Mouse (Mus musculus): ENCODE data around the gene Rph3al. TPM values are rescaled to one million over a fixed set of nuclear protein-coding genes. Genes with fewer than 3 reads are reported as not detected.

Gene Rph3al
- total RNA-seq (2022): 10 to 100 TPM in 1 of 4 experiments, 1 to 10 TPM in 3; 6.8 to 13.9 (median 7.5) TPM

GRCm38 (mm10) chr11:75938379-75938906 lies at the start of gene Rph3al:
TSS of gene Rph3al (minus strand) at chr11:75938429.
- peak; percentile 72 for DNase-seq (ENCODE audit: low spot score)

DNA sequence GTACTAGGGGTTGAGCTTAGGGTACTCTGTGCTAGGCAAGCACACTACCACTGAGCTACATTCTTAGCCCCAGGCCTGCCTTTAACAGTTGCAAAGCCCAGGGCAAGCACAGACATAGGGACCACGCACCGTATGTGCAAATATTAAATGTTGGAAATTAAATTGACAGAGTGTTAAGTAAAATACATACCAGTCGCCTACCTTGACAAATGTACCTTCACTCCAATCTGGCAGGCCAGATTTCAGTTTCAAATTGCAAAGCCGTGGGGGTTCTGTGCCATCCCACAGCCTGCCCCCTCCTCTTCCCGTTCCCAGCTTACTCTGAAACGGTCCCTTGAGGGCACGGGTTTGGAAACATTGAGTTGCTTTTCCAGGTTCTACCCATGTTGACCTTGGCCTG lies 47.7 kb upstream of the Rph3al start:
- DNase-seq (ENCODE audit: low spot score): no peak

DNA sequence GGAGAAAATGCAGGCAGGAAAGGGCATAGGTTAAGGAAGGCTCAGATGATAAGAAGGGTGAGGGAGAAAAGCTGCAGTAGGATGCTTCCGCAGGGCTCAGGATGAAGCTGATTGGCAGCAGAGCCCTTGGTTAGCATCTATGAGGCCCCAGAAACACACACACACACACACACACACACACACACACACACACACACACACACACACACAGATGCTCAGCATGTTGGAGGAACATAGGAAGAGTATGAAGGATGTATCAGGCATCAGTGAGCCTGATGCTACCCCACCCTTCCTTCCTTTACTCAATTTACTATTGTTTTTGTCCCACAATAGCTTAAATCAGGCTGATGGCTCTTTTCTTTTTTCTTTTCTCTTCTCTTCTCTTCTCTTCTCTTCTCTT lies 46.4 kb upstream of the Rph3al start:
- no peak for DNase-seq (ENCODE audit: low spot score)

DNA sequence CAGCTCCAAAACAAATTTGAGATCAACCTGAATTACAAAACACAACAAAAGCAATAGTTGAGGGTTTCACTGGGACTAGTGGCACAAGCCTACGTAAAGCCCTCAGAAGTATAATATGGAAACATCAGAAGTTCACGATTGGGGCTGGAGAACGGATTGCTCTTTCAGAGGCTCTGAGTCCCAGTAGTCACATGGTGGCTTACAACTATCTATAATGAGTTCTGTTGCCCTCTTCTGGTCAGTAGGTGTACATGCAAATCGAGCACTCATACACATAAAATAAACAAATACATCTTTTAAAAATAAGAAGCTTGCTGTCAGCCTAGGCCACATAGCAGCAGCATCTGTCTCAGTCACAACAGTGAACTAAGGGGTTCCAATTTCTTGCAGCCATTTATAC lies 45.0 kb upstream of the Rph3al start:
- no peak for DNase-seq (ENCODE audit: low spot score)

GRCm38 (mm10) chr11:75980413-75980812 lies 42.2 kb upstream of the Rph3al start:
- no peak for DNase-seq (ENCODE audit: low spot score)

GRCm38 (mm10) chr11:75978051-75978450 lies 39.8 kb upstream of the Rph3al start:
- no peak for DNase-seq (ENCODE audit: low spot score)

DNA sequence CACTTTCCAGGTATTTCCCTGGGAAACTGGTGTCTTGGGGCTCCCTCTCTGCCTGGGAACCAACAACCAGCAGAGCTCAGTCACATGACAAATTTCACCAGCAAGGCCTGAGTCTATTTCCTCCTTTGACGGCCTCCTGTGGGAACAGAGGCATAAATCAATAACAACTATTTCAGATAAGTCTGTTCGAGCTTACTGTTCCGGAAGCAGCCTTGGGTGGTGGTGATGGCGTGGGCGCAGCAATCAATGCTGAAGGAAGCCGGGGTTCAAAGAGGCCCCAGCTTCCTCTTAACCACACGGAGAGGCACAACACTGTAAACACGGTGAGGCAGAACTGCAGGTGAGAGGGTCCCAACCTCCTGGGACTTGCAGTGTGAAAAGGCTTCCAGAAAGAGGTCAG lies 38.5 kb upstream of the Rph3al start:
- no peak for DNase-seq (ENCODE audit: low spot score)

DNA sequence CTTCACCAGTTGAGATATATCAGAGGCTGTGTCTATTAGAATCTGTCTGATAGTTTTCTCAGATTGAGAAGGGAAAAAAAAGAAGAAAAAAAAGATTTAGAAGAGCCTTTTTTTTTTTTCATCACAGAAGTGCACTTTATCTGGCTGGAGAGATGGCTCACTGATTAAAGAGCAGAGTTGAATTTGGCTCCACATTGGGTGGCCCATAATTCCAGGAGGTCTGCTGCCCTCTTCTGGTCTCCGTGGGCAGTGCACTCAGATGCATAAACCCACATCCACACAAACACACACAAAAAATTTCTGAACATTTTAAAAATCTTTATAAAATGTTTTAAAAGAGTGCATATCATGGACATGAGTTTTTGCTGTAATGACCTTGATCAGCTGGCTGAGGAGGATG lies 35.8 kb upstream of the Rph3al start:
- DNase-seq (ENCODE audit: low spot score): no peak

DNA sequence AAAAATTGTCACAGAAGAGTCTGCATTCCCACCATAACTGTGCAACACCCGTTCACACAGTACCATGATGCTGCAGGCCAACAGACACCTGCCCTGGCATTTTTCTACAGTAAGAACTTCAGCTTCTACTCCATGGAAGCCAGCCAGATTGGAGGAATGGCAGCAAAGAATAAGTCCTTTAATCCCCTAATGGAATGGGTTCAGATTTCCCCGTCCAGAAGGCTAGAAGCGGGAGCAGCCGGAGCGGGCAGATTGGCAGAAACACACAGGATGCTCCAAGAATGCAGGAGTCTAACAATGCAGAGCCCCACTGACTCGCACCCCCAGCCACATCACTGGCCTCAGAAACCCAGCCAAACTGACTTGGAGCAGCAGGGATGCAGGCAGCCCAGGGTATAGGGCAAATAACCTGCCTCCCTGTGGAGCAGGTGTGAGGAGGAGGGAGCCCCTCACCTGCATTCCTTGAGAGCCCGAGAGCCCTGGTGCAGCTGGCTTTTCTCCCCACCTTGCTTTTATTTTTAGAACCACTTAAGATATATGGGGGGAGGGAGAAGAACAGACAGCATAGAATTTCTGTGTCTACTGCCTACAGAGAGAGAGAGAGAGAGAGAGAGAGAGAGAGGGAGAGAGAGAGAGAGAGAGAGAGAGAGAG lies 34.8 kb upstream of the Rph3al start:
- no peak for DNase-seq (ENCODE audit: low spot score)

GRCm38 (mm10) chr11:75972188-75972587 lies 34.0 kb upstream of the Rph3al start:
- no peak for DNase-seq (ENCODE audit: low spot score)

DNA sequence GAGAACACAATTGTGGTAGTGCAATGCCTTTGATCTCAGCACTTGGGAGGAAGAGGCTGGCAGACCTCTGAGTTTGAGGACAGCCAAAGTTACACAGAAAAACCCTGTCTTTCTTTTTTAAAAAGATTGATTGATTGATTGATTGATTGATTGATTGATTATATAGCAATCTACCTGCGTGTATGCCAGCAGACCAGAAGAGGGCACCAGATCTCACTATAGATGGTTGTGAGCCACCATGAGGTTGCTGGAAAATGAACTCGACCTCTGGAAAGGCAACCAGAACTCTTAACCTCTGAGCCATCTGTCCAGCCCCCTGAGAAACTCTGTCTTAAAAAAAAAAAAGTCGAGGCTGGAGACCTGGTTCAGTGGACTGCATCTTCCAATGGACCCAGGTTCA lies 32.4 kb upstream of the Rph3al start:
- DNase-seq (ENCODE audit: low spot score): no peak

DNA sequence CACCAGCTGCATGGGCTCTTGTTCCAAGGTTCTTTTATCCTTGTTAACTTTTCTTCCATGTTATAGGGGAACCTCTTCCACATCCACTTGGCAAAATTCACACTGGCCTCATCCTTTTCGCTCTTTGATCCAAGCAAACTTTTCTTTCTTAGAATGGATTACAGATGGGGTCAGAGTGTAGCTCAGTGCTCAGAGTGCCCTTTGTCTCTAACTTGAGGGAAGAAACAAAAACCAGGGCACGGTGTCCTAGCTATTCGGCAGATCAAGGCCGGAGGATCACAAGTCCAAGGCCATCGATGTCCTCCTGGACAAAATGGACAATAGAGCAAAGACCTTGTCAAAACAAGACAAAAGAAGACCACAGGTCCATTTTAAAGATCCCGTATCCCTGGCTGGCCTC lies 30.5 kb upstream of the Rph3al start:
- no peak for DNase-seq (ENCODE audit: low spot score)

DNA sequence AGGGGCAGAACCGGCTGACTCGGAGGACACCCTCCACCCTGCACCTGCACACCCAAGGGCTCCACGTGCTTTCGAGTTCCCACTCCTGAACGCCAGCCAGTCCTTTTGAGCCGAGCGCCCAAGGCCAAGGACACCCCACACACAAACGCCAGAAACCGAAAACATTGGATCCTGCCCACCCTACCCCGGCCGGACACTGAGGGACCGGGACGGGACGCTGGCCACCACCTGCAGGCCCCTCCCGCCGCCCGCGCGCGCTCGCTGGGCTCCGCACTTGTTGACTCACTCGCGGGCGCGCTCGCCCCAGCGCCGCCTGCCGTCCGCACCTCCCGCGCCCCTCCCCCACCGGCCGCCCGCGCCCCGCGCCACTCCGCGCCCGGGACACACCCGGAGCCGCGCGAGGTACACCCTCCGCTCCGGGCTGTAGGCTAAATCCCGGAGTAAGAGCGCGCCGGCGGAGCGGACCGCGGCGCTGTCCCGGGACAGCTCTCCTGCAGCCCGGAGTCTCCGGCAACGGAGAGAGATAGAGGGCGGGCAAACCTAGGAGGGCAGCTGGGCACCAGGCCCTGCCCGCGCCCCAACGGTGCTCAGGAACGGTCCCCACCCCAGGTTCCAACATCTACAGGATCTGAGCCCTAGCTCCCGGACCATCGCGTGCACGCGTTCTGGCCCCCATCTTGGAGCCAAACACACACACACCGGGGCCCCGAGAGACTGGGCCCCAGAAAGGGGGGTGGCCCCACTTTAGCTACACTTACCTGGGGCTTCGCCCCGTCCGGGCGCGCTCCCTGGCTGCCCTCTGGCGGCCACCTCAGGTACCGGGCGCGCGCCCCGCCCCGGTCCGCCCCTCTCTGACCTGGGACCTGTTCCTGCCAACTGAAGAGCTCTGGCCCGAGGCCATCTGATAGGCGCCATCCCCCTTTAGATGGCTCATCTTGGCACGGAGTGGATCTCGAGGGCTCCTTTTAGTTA lies 28.5 kb upstream of the Rph3al start:
- DNase-seq (ENCODE audit: low spot score): peak; percentile 58

GRCm38 (mm10) chr11:75965674-75966400 lies 27.6 kb upstream of the Rph3al start:
- DNase-seq (ENCODE audit: low spot score): no peak

DNA sequence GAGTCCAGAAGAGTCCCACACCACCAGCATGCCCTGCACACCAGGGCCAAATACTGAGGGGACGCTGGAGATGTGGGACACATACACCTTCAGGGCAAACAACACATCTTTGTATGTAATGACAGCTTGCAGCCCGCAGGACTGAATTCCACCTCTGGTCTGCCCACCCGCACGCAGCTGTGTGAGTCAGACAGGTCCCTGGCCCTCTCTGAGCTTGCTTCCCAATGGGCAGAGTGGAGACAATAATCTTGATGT lies 26.2 kb upstream of the Rph3al start:
- no peak for DNase-seq (ENCODE audit: low spot score)

GRCm38 (mm10) chr11:75963730-75964475 lies 25.7 kb upstream of the Rph3al start:
- no peak for DNase-seq (ENCODE audit: low spot score)

GRCm38 (mm10) chr11:75961782-75962181 lies 23.6 kb upstream of the Rph3al start:
- no peak for DNase-seq (ENCODE audit: low spot score)

DNA sequence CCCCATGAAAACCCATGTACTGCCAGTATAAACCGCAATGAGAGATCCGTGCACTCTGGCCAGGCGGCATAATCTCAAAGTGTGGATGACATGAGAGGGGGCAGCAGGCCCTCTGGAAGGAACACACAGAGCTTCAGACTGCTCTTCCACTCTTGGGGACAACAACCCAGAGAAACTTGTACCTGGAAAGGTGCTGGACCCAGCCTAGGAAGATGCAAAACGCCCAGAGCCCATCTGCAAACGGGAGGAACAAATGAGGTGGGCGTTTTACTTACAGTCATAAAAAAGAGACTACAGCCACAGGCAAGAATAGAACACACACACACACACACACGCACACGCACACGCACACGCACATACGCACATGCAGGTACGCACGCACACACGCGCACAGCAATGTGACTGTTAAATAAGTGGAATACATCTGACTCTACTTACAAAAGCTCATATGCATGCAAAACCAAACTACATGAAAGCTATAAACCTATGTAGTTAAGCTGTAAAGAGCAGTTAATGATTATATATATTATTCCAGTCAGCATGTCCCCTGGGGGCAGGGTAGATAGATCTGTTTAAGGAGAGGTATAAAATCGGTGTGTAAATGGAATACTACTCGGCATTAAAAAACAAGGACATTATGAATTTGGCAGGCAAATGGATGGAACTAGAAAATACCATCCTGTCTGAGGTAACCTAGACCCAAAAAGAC lies 19.0 kb upstream of the Rph3al start:
- DNase-seq (ENCODE audit: low spot score): no peak

DNA sequence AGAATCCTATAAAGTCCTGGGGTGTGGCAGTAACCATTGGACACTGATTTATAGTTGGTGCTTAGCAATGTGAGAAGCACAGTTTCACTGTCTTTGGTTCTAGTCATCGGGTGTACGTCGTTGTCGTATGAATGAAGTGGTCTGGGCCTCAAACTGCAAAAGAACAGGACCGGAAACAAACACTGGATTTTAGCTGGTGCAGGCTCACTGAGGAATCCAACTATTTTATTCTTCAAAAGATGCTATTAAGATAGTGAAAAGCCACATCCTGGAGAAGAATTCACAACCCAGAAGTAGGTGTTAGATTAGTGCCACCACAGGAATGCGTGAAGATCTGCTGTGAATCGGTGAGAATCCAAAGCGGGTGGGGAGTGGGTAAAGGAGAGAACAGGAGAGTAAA lies 18.4 kb upstream of the Rph3al start:
- no peak for DNase-seq (ENCODE audit: low spot score)

DNA sequence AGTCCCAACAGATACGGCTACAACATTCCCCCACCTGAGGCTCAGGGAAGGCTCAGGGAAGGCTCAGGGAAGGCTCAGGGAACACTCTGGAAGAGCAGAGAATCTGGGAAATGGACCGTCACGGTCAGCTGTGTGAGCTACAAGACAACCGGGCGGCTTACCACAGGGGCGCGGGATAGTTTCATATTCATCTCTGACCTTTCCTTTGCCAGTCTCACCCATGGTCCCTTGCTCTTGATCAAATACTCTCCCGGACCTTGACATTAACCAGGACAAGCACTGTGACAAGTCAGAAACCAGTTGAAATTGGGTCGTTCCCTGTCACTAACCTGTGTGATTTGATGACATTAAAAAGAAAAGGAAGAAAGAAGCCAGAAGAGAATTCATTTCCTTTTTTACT lies 16.7 kb upstream of the Rph3al start:
- DNase-seq (ENCODE audit: low spot score): no peak

GRCm38 (mm10) chr11:75951895-75952294 lies 13.7 kb upstream of the Rph3al start:
- no peak for DNase-seq (ENCODE audit: low spot score)
